In the genomic region with DNA sequence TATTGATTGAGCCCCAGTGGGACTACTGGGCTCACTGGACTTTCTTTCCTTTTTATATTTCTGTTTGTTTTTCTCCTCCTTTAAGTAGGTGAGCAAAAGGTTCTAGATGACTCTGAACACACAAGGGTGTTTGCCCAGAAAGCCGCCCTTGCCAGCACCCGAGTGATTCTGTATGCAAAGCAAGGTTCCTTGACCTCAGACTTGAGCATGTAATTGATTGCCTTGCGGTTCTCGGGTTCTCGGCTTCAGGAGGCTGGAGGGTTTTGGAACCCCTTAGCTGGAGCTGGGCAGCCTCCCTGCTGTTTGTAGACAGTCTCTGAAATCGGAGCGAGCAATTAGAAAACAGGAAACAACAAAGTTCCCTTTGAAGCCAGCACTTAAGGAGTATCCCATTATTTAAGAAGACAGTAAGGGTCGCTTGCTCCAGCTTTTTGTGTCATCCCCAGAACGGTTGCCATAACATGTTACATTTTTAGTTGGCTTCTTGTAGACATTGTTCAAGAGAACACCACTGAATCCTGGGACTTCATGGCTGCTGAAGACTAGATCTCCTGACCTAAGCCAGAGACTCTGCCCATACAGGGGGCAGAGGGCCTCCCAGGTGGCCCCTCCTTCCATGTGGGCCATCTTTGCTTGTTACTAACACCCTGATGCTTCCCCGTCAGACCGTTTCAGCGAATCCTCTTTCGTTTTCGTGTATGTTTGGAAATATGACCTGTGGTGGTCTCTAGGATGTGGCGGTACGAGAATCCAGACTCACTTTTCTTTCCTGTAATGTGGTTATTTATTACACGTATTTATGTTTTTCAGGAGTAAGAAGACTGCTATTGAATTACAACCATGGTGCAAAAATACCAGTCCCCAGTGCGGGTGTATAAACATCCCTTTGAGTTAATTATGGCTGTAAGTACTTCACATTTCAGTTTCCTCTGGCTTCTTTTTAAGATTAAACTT, we compare ENCODE assay signal across 8 mouse cellular contexts. TPM values are rescaled to one million over a fixed set of nuclear protein-coding genes. Genes with fewer than 3 reads are reported as not detected.
DNase-seq lines count a peak whose midpoint lies in the region; ATAC-seq and TF ChIP-seq lines count a peak whose summit lies in the region.

No protein-coding gene starts in this region.

- no peak for TF ChIP-seq POLR2A in lung, adult 2 months (IDR thresholded peaks at IDR 0.05; ENCODE audit: borderline replicate concordance, extremely low read depth, low read depth, low read length)

- H3K4me1 ChIP-seq in lung, adult 2 months (ENCODE audit: control insufficient read depth, insufficient read depth, low read length), result peaks cover 31% of the 10 kb centered on the region
- H3K4me1 ChIP-seq in forebrain, embryonic 11.5 days (replicated peaks; ENCODE audit: control insufficient read depth, insufficient read depth, low read length), result peaks cover 14% of the 10 kb centered on the region; the same call in 1 of the 2 replicates
- peaks cover 83% of the 10 kb centered on the region for H3K4me1 ChIP-seq in liver, embryonic 12.5 days
- H3K4me1 ChIP-seq in stomach, embryonic 14.5 days (ENCODE audit: control insufficient read depth, insufficient read depth, low read length), result peaks cover 55% of the 10 kb centered on the region

- peak; percentile 58 for DNase-seq in lung, adult 2 months
- DNase-seq in lung, postnatal 14 days, result no peak
- no peak for DNase-seq in forebrain, embryonic 11.5 days (ENCODE audit: low spot score)
- no peak for DNase-seq in left cerebral cortex, adult 11 months (ENCODE audit: low spot score)
- no peak for DNase-seq in left cerebral cortex, postnatal 4 days
- DNase-seq in left cerebral cortex, adult 9 months (ENCODE audit: low spot score in 2 of 2), result no peak

- no peak for TF ChIP-seq CTCF in lung, adult 2 months (IDR thresholded peaks at IDR 0.05; ENCODE audit: insufficient read depth, low read length)

- H3K27ac ChIP-seq in forebrain, embryonic 11.5 days (ENCODE audit: low read depth, low read length), result no peak overlapping the region
- H3K27ac ChIP-seq in liver, embryonic 12.5 days, result peak overlapping the region; percentile 100
- peak overlapping the region; percentile 87; the same call in 1 of the 2 replicates for H3K27ac ChIP-seq in stomach, embryonic 14.5 days (ENCODE audit: low read length)

- H3K27me3 ChIP-seq in forebrain, embryonic 11.5 days (ENCODE audit: control insufficient read depth, insufficient read depth, low read length), result no peaks in the 10 kb centered on the region
- H3K27me3 ChIP-seq in liver, embryonic 12.5 days (replicated peaks), result no peaks in the 10 kb centered on the region
- H3K27me3 ChIP-seq in stomach, embryonic 14.5 days (ENCODE audit: control insufficient read depth, insufficient read depth, low read length), result no peaks in the 10 kb centered on the region

- no peaks in the 10 kb centered on the region for H3K9me3 ChIP-seq in forebrain, embryonic 11.5 days (ENCODE audit: control insufficient read depth, low read length)
- H3K9me3 ChIP-seq in liver, embryonic 12.5 days (replicated peaks), result no peaks in the 10 kb centered on the region; the same call in 1 of the 2 replicates
- H3K9me3 ChIP-seq in stomach, embryonic 14.5 days (ENCODE audit: control insufficient read depth, low read depth, low read length), result no peaks in the 10 kb centered on the region

- intact Hi-C loops in left cerebral cortex, postnatal 4 days (cut with DNase I), result loop anchor here (5.0 kb wide), 1 partner anchor 56 kb away; no protein-coding TSS in a partner anchor

- ATAC-seq in forebrain, embryonic 11.5 days (replicated peaks; ENCODE audit: low FRiP score), result no peak
- ATAC-seq in liver, embryonic 12.5 days, result no peak
- ATAC-seq in stomach, embryonic 14.5 days (ENCODE audit: insufficient number of reproducible peaks, insufficient read depth, low FRiP score, low read depth), result no peak; the same call in 1 of the 2 replicates

- H3K36me3 ChIP-seq in forebrain, embryonic 11.5 days (ENCODE audit: control insufficient read depth, insufficient read depth, low read length), result no peaks in the 10 kb centered on the region
- H3K36me3 ChIP-seq in liver, embryonic 12.5 days, result peaks cover 34% of the 10 kb centered on the region
- H3K36me3 ChIP-seq in stomach, embryonic 14.5 days (ENCODE audit: control insufficient read depth, insufficient read depth, low read length), result peaks cover 5% of the 10 kb centered on the region; the same call in 1 of the 2 replicates

- H3K4me3 ChIP-seq in lung, adult 2 months (replicated peaks; ENCODE audit: extremely low read depth, low read depth, low read length), result peak overlapping the region; percentile 100
- peak overlapping the region; percentile 82 for H3K4me3 ChIP-seq in forebrain, embryonic 11.5 days (ENCODE audit: low read depth, low read length)
- H3K4me3 ChIP-seq in liver, embryonic 12.5 days, result peak overlapping the region; percentile 92
- H3K4me3 ChIP-seq in stomach, embryonic 14.5 days (ENCODE audit: low read depth, low read length), result peak overlapping the region; percentile 88

- 21% methylated on average over 18 of the region's 18 CpGs for WGBS in lung, adult 2 months
- WGBS in forebrain, embryonic 11.5 days, result 67% methylated on average over 18 of the region's 18 CpGs
- WGBS in liver, embryonic 12.5 days (ENCODE audit: insufficient replicate concordance), result 70% methylated on average over 18 of the region's 18 CpGs
- WGBS in stomach, embryonic 14.5 days, result 32% methylated on average over 18 of the region's 18 CpGs

- peak overlapping the region; percentile 78 for H3K4me2 ChIP-seq in forebrain, embryonic 11.5 days (ENCODE audit: low read depth, low read length, severe bottlenecking)
- peak overlapping the region; percentile 89 for H3K4me2 ChIP-seq in liver, embryonic 12.5 days
- peak overlapping the region; percentile 74 for H3K4me2 ChIP-seq in stomach, embryonic 14.5 days (replicated peaks; ENCODE audit: low read depth, low read length)

- peak overlapping the region; percentile 82 for H3K9ac ChIP-seq in forebrain, embryonic 11.5 days (ENCODE audit: low read length)
- peak overlapping the region; percentile 96 for H3K9ac ChIP-seq in liver, embryonic 12.5 days
- no peak overlapping the region; the same call in 1 of the 2 replicates for H3K9ac ChIP-seq in stomach, embryonic 14.5 days (replicated peaks; ENCODE audit: low read depth, low read length)

RNA-seq across cellular contexts. Expression of gene Sec14l1, which starts 1.7 kb away (rescaled TPM):
- polyA plus RNA-seq in lung, adult 2 months (2012; rRNA removed), result 123 and 133 TPM in 2 replicates
- polyA plus RNA-seq in forebrain, embryonic 11.5 days (2014; fragmentation: Nextera tagmentation; extraction: Ambion mirVana), result 36.8 and 40.6 TPM in 2 replicates
- 26.9 and 27.5 TPM in 2 replicates for polyA plus RNA-seq in liver, embryonic 12.5 days (2016; fragmentation: Nextera tagmentation; extraction: Ambion mirVana)
- 41.1 and 42.7 TPM in 2 replicates for polyA plus RNA-seq in stomach, embryonic 14.5 days (2014; fragmentation: Nextera tagmentation; extraction: Ambion mirVana)
- 100 to 1,000 TPM; 127 to 130 TPM for total RNA-seq in left cerebral cortex, postnatal 4 days (2021)
